Mouse (Mus musculus): ENCODE measurements around the gene Csmd2.

GRCm38 (mm10) chr4:128002638-128003101, 15.0 kb downstream of the Csmd2 start:
- no peak for TF ChIP-seq CTCF (IDR thresholded peaks at IDR 0.05; ENCODE audit: low read depth)
- no peak for TF ChIP-seq EP300 (optimal IDR thresholded peaks at IDR 0.05)
